Mouse (Mus musculus): Measurements from ENCODE around the gene Rpl31. TPM values are rescaled to one million over a fixed set of nuclear protein-coding genes. Genes with fewer than 3 reads are reported as not detected.

Rpl31 gene
- total RNA-seq, 1 experiment = 1,395 TPM

- in situ Hi-C loops (cut with MboI; ENCODE audit: low sequenced_read_pairs in 2 of 2, unreplicated experiment in 2 of 2) = loop anchor here in 1 of 2 experiments (25.0 kb wide), 1 partner anchor 127 kb away; no protein-coding TSS in a partner anchor
- H3K36me3 ChIP-seq (ENCODE audit: control insufficient read depth, insufficient read depth, low read length, poor library complexity, severe bottlenecking) = no peaks in the 10 kb centered on the region; the same call in 1 of the 2 replicates
- H3K9ac ChIP-seq (ENCODE audit: insufficient read depth, low read depth, low read length, poor library complexity, severe bottlenecking) = no peak overlapping the region
- no peak for DNase-seq (ENCODE audit: low read depth, low spot score)
- no peaks in the 10 kb centered on the region for H3K4me1 ChIP-seq (ENCODE audit: control insufficient read depth in 2 of 2, insufficient read depth in 2 of 2, low read length in 2 of 2, poor library complexity in 1 of 2)
- TF ChIP-seq MAFK (IDR thresholded peaks at IDR 0.05; ENCODE audit: insufficient read depth, low read depth, low read length) = no peak
- TF ChIP-seq ZC3H11A (IDR thresholded peaks at IDR 0.05; ENCODE audit: borderline replicate concordance, low read depth, low read length) = no peak
- TF ChIP-seq HCFC1 (IDR thresholded peaks at IDR 0.05; ENCODE audit: borderline replicate concordance, insufficient read depth, low read length) = no peak
- no peak for TF ChIP-seq ZNF384 (IDR thresholded peaks at IDR 0.05; ENCODE audit: low read depth, low read length)
- no peak for TF ChIP-seq CHD2 (IDR thresholded peaks at IDR 0.05; ENCODE audit: low read depth, low read length)
- H3K27ac ChIP-seq (ENCODE audit: insufficient read depth, low read depth, low read length, poor library complexity, severe bottlenecking) = no peak overlapping the region
- H3K4me3 ChIP-seq (ENCODE audit: insufficient read depth in 1 of 2, low read depth in 1 of 2, low read length in 2 of 2, poor library complexity in 1 of 2, severe bottlenecking in 1 of 2) = no peak overlapping the region
- no peaks in the 10 kb centered on the region for H3K9me3 ChIP-seq (ENCODE audit: control insufficient read depth, insufficient read depth, low read depth, low read length)
Observed at GRCm38 (mm10) chr1:39384914-39385313, 17.3 kb downstream of the Rpl31 start.

- Histone ChIP-seq H3K4me3 (ENCODE audit: insufficient read depth in 1 of 2, low read depth in 1 of 2, low read length in 2 of 2, poor library complexity in 1 of 2, severe bottlenecking in 1 of 2) (no peak overlapping the region), H3K27ac (ENCODE audit: insufficient read depth, low read depth, low read length, poor library complexity, severe bottlenecking) (no peak overlapping the region), H3K36me3 (ENCODE audit: control insufficient read depth, insufficient read depth, low read length, poor library complexity, severe bottlenecking) (no peaks in the 10 kb centered on the region; the same call in 1 of the 2 replicates), H3K4me1 (ENCODE audit: control insufficient read depth in 2 of 2, insufficient read depth in 2 of 2, low read length in 2 of 2, poor library complexity in 1 of 2) (no peaks in the 10 kb centered on the region), H3K9ac (ENCODE audit: insufficient read depth, low read depth, low read length, poor library complexity, severe bottlenecking) (no peak overlapping the region), H3K9me3 (ENCODE audit: control insufficient read depth, insufficient read depth, low read depth, low read length) (no peaks in the 10 kb centered on the region)
- DNase-seq (ENCODE audit: low read depth, low spot score) = no peak
- in situ Hi-C loops (cut with MboI; ENCODE audit: low sequenced_read_pairs in 2 of 2, unreplicated experiment in 2 of 2) = loop anchor here in 1 of 2 experiments (25.0 kb wide), 1 partner anchor 126 kb away; no protein-coding TSS in a partner anchor
- TF ChIP-seq CHD2 (IDR thresholded peaks at IDR 0.05; ENCODE audit: low read depth, low read length) (no peak), MAFK (IDR thresholded peaks at IDR 0.05; ENCODE audit: insufficient read depth, low read depth, low read length) (no peak), HCFC1 (IDR thresholded peaks at IDR 0.05; ENCODE audit: borderline replicate concordance, insufficient read depth, low read length) (no peak), ZNF384 (IDR thresholded peaks at IDR 0.05; ENCODE audit: low read depth, low read length) (no peak), ZC3H11A (IDR thresholded peaks at IDR 0.05; ENCODE audit: borderline replicate concordance, low read depth, low read length) (no peak)
Observed at GRCm38 (mm10) chr1:39386456-39386855, 18.8 kb downstream of the Rpl31 start.

- Histone ChIP-seq H3K4me3 (ENCODE audit: insufficient read depth in 1 of 2, low read depth in 1 of 2, low read length in 2 of 2, poor library complexity in 1 of 2, severe bottlenecking in 1 of 2) (no peak overlapping the region), H3K9me3 (ENCODE audit: control insufficient read depth, insufficient read depth, low read depth, low read length) (no peaks in the 10 kb centered on the region), H3K27ac (ENCODE audit: insufficient read depth, low read depth, low read length, poor library complexity, severe bottlenecking) (no peak overlapping the region), H3K9ac (ENCODE audit: insufficient read depth, low read depth, low read length, poor library complexity, severe bottlenecking) (no peak overlapping the region), H3K4me1 (ENCODE audit: control insufficient read depth in 2 of 2, insufficient read depth in 2 of 2, low read length in 2 of 2, poor library complexity in 1 of 2) (no peaks in the 10 kb centered on the region), H3K36me3 (ENCODE audit: control insufficient read depth, insufficient read depth, low read length, poor library complexity, severe bottlenecking) (no peaks in the 10 kb centered on the region; the same call in 1 of the 2 replicates)
- TF ChIP-seq HCFC1 (IDR thresholded peaks at IDR 0.05; ENCODE audit: borderline replicate concordance, insufficient read depth, low read length) (no peak), MAFK (IDR thresholded peaks at IDR 0.05; ENCODE audit: insufficient read depth, low read depth, low read length) (no peak), ZC3H11A (IDR thresholded peaks at IDR 0.05; ENCODE audit: borderline replicate concordance, low read depth, low read length) (no peak), ZNF384 (IDR thresholded peaks at IDR 0.05; ENCODE audit: low read depth, low read length) (no peak), CHD2 (IDR thresholded peaks at IDR 0.05; ENCODE audit: low read depth, low read length) (no peak)
- DNase-seq (ENCODE audit: low read depth, low spot score) = no peak
- in situ Hi-C loops (cut with MboI; ENCODE audit: low sequenced_read_pairs in 2 of 2, unreplicated experiment in 2 of 2) = loop anchor here in 1 of 2 experiments (25.0 kb wide), 1 partner anchor 125 kb away; no protein-coding TSS in a partner anchor
Observed at GRCm38 (mm10) chr1:39387497-39387896, 19.9 kb downstream of the Rpl31 start.

GRCm38 (mm10) chr1:39388163-39388562 is 20.5 kb downstream of the Rpl31 start:
- Histone ChIP-seq H3K4me3 (ENCODE audit: insufficient read depth in 1 of 2, low read depth in 1 of 2, low read length in 2 of 2, poor library complexity in 1 of 2, severe bottlenecking in 1 of 2) (no peak overlapping the region), H3K36me3 (ENCODE audit: control insufficient read depth, insufficient read depth, low read length, poor library complexity, severe bottlenecking) (no peaks in the 10 kb centered on the region; the same call in 1 of the 2 replicates), H3K4me1 (ENCODE audit: control insufficient read depth in 2 of 2, insufficient read depth in 2 of 2, low read length in 2 of 2, poor library complexity in 1 of 2) (no peaks in the 10 kb centered on the region), H3K9me3 (ENCODE audit: control insufficient read depth, insufficient read depth, low read depth, low read length) (no peaks in the 10 kb centered on the region), H3K27ac (ENCODE audit: insufficient read depth, low read depth, low read length, poor library complexity, severe bottlenecking) (no peak overlapping the region), H3K9ac (ENCODE audit: insufficient read depth, low read depth, low read length, poor library complexity, severe bottlenecking) (no peak overlapping the region)
- no peak for TF ChIP-seq HCFC1 (IDR thresholded peaks at IDR 0.05; ENCODE audit: borderline replicate concordance, insufficient read depth, low read length)
- TF ChIP-seq MAFK (IDR thresholded peaks at IDR 0.05; ENCODE audit: insufficient read depth, low read depth, low read length) = no peak
- no peak for TF ChIP-seq ZC3H11A (IDR thresholded peaks at IDR 0.05; ENCODE audit: borderline replicate concordance, low read depth, low read length)
- TF ChIP-seq CHD2 (IDR thresholded peaks at IDR 0.05; ENCODE audit: low read depth, low read length) = no peak
- in situ Hi-C loops (cut with MboI; ENCODE audit: low sequenced_read_pairs in 2 of 2, unreplicated experiment in 2 of 2) = loop anchor here in 1 of 2 experiments (25.0 kb wide), 1 partner anchor 124 kb away; no protein-coding TSS in a partner anchor
- no peak for DNase-seq (ENCODE audit: low read depth, low spot score)
